Mouse (Mus musculus) heart, postnatal 0 days (tissue): ENCODE results near the gene Igf2bp2. TPM values are rescaled to one million over a fixed set of nuclear protein-coding genes. Genes with fewer than 3 reads are reported as not detected.

Experiments
- ATAC-seq: fragments of 200-750 bp; cut with Nextera tagmentation; 2 replicates; pipeline ENCODE4 v1.8.0; 2017; ENCODE audit warnings: low read depth, moderate number of reproducible peaks, moderate library complexity; ENCODE audit not compliant: insufficient read depth
- DNase-seq: peaks from one replicate; pipeline ENCODE4 v3.0.0-alpha.2; 2016; ENCODE audit warnings: low spot score
- H3K27ac ChIP-seq: fragments of 300-500 bp; sonication (generic); 2 replicates; pipeline ENCODE4 v1.5.1; 2014; ENCODE audit warnings: low read depth, mild to moderate bottlenecking
- H3K27me3 ChIP-seq: fragments of 300-500 bp; sonication (generic); 2 replicates; pipeline ENCODE4 v1.6.1; 2014; ENCODE audit warnings: low read length, mixed read lengths; ENCODE audit not compliant: control insufficient read depth, insufficient read depth
- H3K36me3 ChIP-seq: fragments of 300-500 bp; sonication (generic); replicated peaks from 2 replicates; pipeline ENCODE4 v1.6.1; 2014; ENCODE audit warnings: low read length, mixed read lengths; ENCODE audit not compliant: control insufficient read depth, insufficient read depth
- H3K4me1 ChIP-seq: fragments of 300-500 bp; sonication (generic); 2 replicates; pipeline ENCODE4 v1.6.1; 2014; ENCODE audit warnings: antibody characterized with exemption; ENCODE audit not compliant: control insufficient read depth, insufficient read depth
- H3K4me2 ChIP-seq: fragments of 300-500 bp; sonication (generic); 2 replicates; pipeline ENCODE4 v1.6.1; 2014; ENCODE audit warnings: low read depth, mild to moderate bottlenecking, low read length, moderate library complexity
- H3K4me3 ChIP-seq: fragments of 300-500 bp; sonication (generic); 2 replicates; pipeline ENCODE4 v1.5.1; 2014; ENCODE audit warnings: low read depth, low read length
- H3K9ac ChIP-seq: fragments of 300-500 bp; sonication (generic); replicated peaks from 2 replicates; pipeline ENCODE4 v1.6.1; 2014; ENCODE audit warnings: low read depth, low read length, mixed read lengths
- H3K9me3 ChIP-seq: fragments of 300-500 bp; sonication (generic); replicated peaks from 2 replicates; pipeline ENCODE4 v1.6.1; 2016; ENCODE audit warnings: low read length; ENCODE audit not compliant: control insufficient read depth
- CTCF ChIP-seq: IDR thresholded peaks from 2 replicates; pipeline ENCODE4 v1.5.1; 2016; ENCODE audit warnings: antibody characterized with exemption, control low read depth, low read depth
- EP300 ChIP-seq: IDR thresholded peaks from 2 replicates; pipeline ENCODE4 v1.6.1; 2016; ENCODE audit warnings: antibody characterized with exemption, low read depth
- WGBS: fragments of 180-500 bp; shearing (Covaris S2); extraction: QIAGEN DNeasy Blood & Tissue Kit; methylation state at CpG from one replicate; pipeline ENCODE4 v1.1.7; 2014; 5-methylcytosine and 5-hydroxymethylcytosine counted together
- polyA plus RNA-seq: library from polyadenylated mRNA; unstranded; fragments of >200 nt; fragmentation: Nextera tagmentation; extraction: Ambion mirVana; gene quantifications from 2 replicates; pipeline ENCODE4 v1.2.1, GENCODE M21; 2015
- total RNA-seq: library from RNA; depleted of rRNA; stranded (reverse); fragments of >200 nt; gene quantifications from 2 replicates; pipeline ENCODE4 v1.2.3, GENCODE M21; 2014; ENCODE audit warnings: low replicate concordance

The Igf2bp2 gene
- total and polyA plus RNA-seq, 2 experiments from 2014 or later = 12.9 to 48.1 TPM

DNA sequence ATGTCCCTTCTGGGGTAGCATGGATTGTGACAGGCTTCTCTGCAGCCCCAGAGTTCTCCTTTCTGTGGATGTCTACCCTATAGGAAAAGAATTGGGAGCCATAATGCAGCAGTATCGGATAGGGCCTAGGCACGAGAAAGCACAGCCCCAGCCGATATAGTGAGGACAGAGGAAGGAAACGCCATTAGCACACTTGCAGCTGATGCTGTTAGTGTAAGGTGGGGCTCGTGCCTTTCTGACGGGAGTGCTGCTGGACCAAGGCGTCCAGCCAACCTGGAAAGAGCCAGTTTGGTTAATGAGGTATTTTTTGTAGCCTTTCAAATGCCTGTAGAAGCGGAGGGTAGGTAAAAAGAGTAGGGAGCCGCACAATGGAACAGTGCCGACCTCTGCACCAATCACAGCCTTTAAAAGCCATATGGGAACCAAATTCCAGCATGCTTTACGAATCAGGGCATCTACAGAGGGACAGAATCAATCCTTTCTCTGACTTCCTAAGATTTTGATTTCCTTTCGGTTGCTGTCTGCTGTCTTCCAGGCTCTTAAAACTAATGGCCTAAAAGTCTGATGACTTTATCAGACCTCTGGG lies 82.9 kb downstream of the Igf2bp2 start:
- WGBS = 85% methylated on average over 12 of the region's 12 CpGs
- no peak for ATAC-seq
- Histone ChIP-seq H3K9me3 (no peaks in the 10 kb centered on the region), H3K9ac (no peak overlapping the region), H3K27ac (no peak overlapping the region), H3K27me3 (no peaks in the 10 kb centered on the region), H3K4me2 (no peak overlapping the region), H3K4me3 (no peak overlapping the region), H3K4me1 (0 out of 2 replicates have a peak, but pooled peaks cover 4% of the 10 kb centered on the region), H3K36me3 (peaks cover 62% of the 10 kb centered on the region)
- TF ChIP-seq CTCF = no peak
- no peak for TF ChIP-seq EP300
- no peak for DNase-seq

GRCm38 (mm10) chr16:22076620-22076941 lies 86.5 kb downstream of the Igf2bp2 start:
- 52% methylated on average over 4 of the region's 4 CpGs for WGBS
- no peak overlapping the region for H3K27ac ChIP-seq
- H3K27me3 ChIP-seq = no peaks in the 10 kb centered on the region
- no peak overlapping the region for H3K4me2 ChIP-seq
- H3K9me3 ChIP-seq = no peaks in the 10 kb centered on the region
- H3K36me3 ChIP-seq = peaks cover 71% of the 10 kb centered on the region
- H3K4me1 ChIP-seq = 0 out of 2 replicates have a peak, but pooled peaks cover 4% of the 10 kb centered on the region
- no peak for TF ChIP-seq CTCF
- no peak for TF ChIP-seq EP300
- H3K4me3 ChIP-seq = no peak overlapping the region
- ATAC-seq (no peak; the same call in 1 of the 2 replicates), DNase-seq (no peak)
- H3K9ac ChIP-seq = no peak overlapping the region

- peaks cover 71% of the 10 kb centered on the region for H3K36me3 ChIP-seq
- H3K27ac ChIP-seq = no peak overlapping the region
- H3K4me3 ChIP-seq = no peak overlapping the region
- 27% methylated on average over 5 of the region's 5 CpGs for WGBS
- no peak for ATAC-seq
- no peak overlapping the region for H3K4me2 ChIP-seq
- DNase-seq = no peak
- H3K9me3 ChIP-seq = no peaks in the 10 kb centered on the region
- 0 out of 2 replicates have a peak, but pooled peaks cover 4% of the 10 kb centered on the region for H3K4me1 ChIP-seq
- H3K9ac ChIP-seq = no peak overlapping the region
- TF ChIP-seq CTCF = no peak
- no peak for TF ChIP-seq EP300
- H3K27me3 ChIP-seq = no peaks in the 10 kb centered on the region
These were observed 87.1 kb downstream of the Igf2bp2 start for GRCm38 (mm10) chr16:22075829-22076619.

DNA sequence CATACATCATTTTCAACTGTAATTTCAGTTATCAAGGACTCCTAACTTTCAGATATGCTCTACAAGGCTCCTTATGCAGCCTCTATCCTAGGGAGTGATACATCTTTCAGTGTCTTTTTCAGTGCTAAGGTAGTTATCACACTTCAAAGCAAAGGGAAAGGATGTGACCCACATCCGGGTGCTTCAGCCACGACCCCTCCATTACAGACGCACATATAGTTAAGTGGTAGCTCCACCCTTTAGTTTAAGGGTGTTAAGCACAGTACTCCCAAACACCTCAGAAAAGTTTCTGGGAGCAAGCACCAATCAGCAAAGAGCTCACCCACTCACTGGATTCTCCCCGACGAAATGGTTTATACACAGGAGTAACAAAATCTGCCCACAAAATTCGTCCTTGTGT lies 88.0 kb downstream of the Igf2bp2 start:
- Histone ChIP-seq H3K4me3 (no peak overlapping the region), H3K27me3 (no peaks in the 10 kb centered on the region), H3K36me3 (peaks cover 75% of the 10 kb centered on the region), H3K9ac (no peak overlapping the region), H3K4me1 (0 out of 2 replicates have a peak, but pooled peaks cover 4% of the 10 kb centered on the region), H3K9me3 (no peaks in the 10 kb centered on the region), H3K27ac (no peak overlapping the region), H3K4me2 (no peak overlapping the region)
- DNase-seq = no peak
- 79% methylated on average over 6 of the region's 6 CpGs for WGBS
- ATAC-seq = no peak
- no peak for TF ChIP-seq CTCF
- TF ChIP-seq EP300 = no peak

- Histone ChIP-seq H3K27ac (no peak overlapping the region), H3K9ac (no peak overlapping the region), H3K27me3 (no peaks in the 10 kb centered on the region), H3K4me1 (0 out of 2 replicates have a peak, but pooled peaks cover 4% of the 10 kb centered on the region), H3K4me3 (no peak overlapping the region), H3K9me3 (no peaks in the 10 kb centered on the region), H3K36me3 (peaks cover 75% of the 10 kb centered on the region), H3K4me2 (no peak overlapping the region)
- DNase-seq (no peak), ATAC-seq (no peak)
- no peak for TF ChIP-seq EP300
- TF ChIP-seq CTCF = peak; percentile 38
- WGBS = 77% methylated on average over 7 of the region's 7 CpGs
These were observed 91.7 kb downstream of the Igf2bp2 start for GRCm38 (mm10) chr16:22071361-22071760.
